Mouse (Mus musculus): ENCODE measurements around the gene Arl8b. TPM values are rescaled to one million over a fixed set of nuclear protein-coding genes. Genes with fewer than 3 reads are reported as not detected.

Gene Arl8b
- total and polyA plus RNA-seq, 3 experiments = 37.7 to 120 (median 75.2) TPM

GRCm38 (mm10) chr6:108852088-108852670 is 69.3 kb downstream of the Arl8b start:
- Histone ChIP-seq H3K9ac (ENCODE audit: control insufficient read depth, low read depth, low read length, poor library complexity, severe bottlenecking) (no peak overlapping the region), H3K9me3 (replicated peaks; ENCODE audit: insufficient read depth, low read length) (no peaks in the 10 kb centered on the region), H3K27me3 (ENCODE audit: control insufficient read depth in 1 of 2, insufficient read depth in 2 of 2, low read length in 2 of 2) (no peaks in the 10 kb centered on the region), H3K79me2 (ENCODE audit: control insufficient read depth, insufficient read depth, low read length, poor library complexity) (no peaks in the 10 kb centered on the region), H3K4me3 (ENCODE audit: control insufficient read depth in 1 of 2, insufficient read depth in 1 of 2, low read depth in 2 of 2, low read length in 2 of 2) (no peak overlapping the region), H3K27ac (ENCODE audit: control insufficient read depth, low read depth, low read length) (no peak overlapping the region), H3K36me3 (ENCODE audit: control insufficient read depth in 1 of 2, insufficient read depth in 2 of 2, low read length in 2 of 2) (peaks cover 0 to 9% of the 10 kb centered on the region in 2 experiments; a peak in 2 of 4 replicates), H3K4me1 (ENCODE audit: control insufficient read depth in 1 of 2, insufficient read depth in 2 of 2, low read length in 2 of 2) (no peaks in the 10 kb centered on the region)
- TF ChIP-seq POLR2AphosphoS5 (IDR thresholded peaks at IDR 0.05; ENCODE audit: borderline replicate concordance, low read depth, low read length) = no peak
- no peak for TF ChIP-seq KAT2A (conservative IDR thresholded peaks at IDR 0.05; ENCODE audit: low read depth, low read length)
- no peak for TF ChIP-seq MEF2A (IDR thresholded peaks at IDR 0.05; ENCODE audit: extremely low read depth, insufficient replicate concordance, low read depth, low read length, poor library complexity, severe bottlenecking)
- no peak for TF ChIP-seq ELF1 (IDR thresholded peaks at IDR 0.05; ENCODE audit: low read depth, low read length)
- TF ChIP-seq ZKSCAN1 (IDR thresholded peaks at IDR 0.05; ENCODE audit: low read depth, low read length) = no peak
- no peak for TF ChIP-seq UBTF (IDR thresholded peaks at IDR 0.05; ENCODE audit: borderline replicate concordance, insufficient read depth, low read depth, low read length)
- no peak for TF ChIP-seq MXI1 (IDR thresholded peaks at IDR 0.05; ENCODE audit: low read depth, low read length)
- no peak for TF ChIP-seq CTCF (IDR thresholded peaks at IDR 0.05 in 2 of 3, conservative IDR thresholded peaks at IDR 0.05 in 1 of 3; ENCODE audit: control insufficient read depth in 1 of 3, insufficient read depth in 1 of 3, low read depth in 2 of 3, low read length in 3 of 3, poor library complexity in 1 of 3, severe bottlenecking in 1 of 3)
- no peak for TF ChIP-seq E2F4 (IDR thresholded peaks at IDR 0.05; ENCODE audit: borderline replicate concordance, low read depth, low read length)
- TF ChIP-seq GATA1 (IDR thresholded peaks at IDR 0.05; ENCODE audit: low read depth, low read length) = no peak
- no peak for TF ChIP-seq MAFK (IDR thresholded peaks at IDR 0.05; ENCODE audit: borderline replicate concordance, low read depth, low read length)
- no peak for TF ChIP-seq BHLHE40 (IDR thresholded peaks at IDR 0.05; ENCODE audit: borderline replicate concordance, low read depth, low read length)
- no peak for TF ChIP-seq EP300 (IDR thresholded peaks at IDR 0.05; ENCODE audit: low read depth in 1 of 2, low read length in 2 of 2)
- TF ChIP-seq SIN3A (IDR thresholded peaks at IDR 0.05; ENCODE audit: low read length) = no peak
- no peak for DNase-seq (ENCODE audit: low read depth, low spot score)

DNA sequence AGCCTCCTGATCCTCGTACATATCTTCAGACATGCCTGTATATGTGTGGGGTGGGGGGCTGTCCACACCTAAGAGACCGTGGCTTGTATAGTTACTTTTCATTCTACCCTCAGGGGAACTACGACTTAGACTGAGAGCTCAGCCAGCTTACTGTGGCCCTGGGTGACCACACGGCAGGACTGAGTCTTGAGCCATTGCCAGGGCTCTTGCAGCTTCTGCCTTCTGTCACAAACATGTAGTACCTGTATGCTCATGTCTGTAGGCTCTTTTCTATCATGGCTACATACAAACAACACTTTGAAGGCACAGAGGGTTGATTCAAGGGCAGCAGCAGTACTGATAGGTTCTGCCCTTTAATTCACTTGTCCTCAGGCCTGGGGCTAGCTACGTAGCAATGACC is 70.1 kb downstream of the Arl8b start:
- Histone ChIP-seq H3K79me2 (ENCODE audit: control insufficient read depth, insufficient read depth, low read length, poor library complexity) (no peaks in the 10 kb centered on the region), H3K36me3 (ENCODE audit: control insufficient read depth in 1 of 2, insufficient read depth in 2 of 2, low read length in 2 of 2) (peaks cover 0 to 9% of the 10 kb centered on the region in 2 experiments; a peak in 2 of 4 replicates), H3K9me3 (replicated peaks; ENCODE audit: insufficient read depth, low read length) (no peaks in the 10 kb centered on the region), H3K27me3 (ENCODE audit: control insufficient read depth in 1 of 2, insufficient read depth in 2 of 2, low read length in 2 of 2) (no peaks in the 10 kb centered on the region), H3K4me1 (ENCODE audit: control insufficient read depth in 1 of 2, insufficient read depth in 2 of 2, low read length in 2 of 2) (no peaks in the 10 kb centered on the region), H3K4me3 (ENCODE audit: control insufficient read depth in 1 of 2, insufficient read depth in 1 of 2, low read depth in 2 of 2, low read length in 2 of 2) (no peak overlapping the region), H3K27ac (ENCODE audit: control insufficient read depth, low read depth, low read length) (no peak overlapping the region), H3K9ac (ENCODE audit: control insufficient read depth, low read depth, low read length, poor library complexity, severe bottlenecking) (no peak overlapping the region)
- TF ChIP-seq MAX (IDR thresholded peaks at IDR 0.05; ENCODE audit: low read length) (no peak), CHD1 (IDR thresholded peaks at IDR 0.05; ENCODE audit: low read depth, low read length) (no peak), KAT2A (conservative IDR thresholded peaks at IDR 0.05; ENCODE audit: low read depth, low read length) (no peak), MAFK (IDR thresholded peaks at IDR 0.05; ENCODE audit: borderline replicate concordance, low read depth, low read length) (no peak), UBTF (IDR thresholded peaks at IDR 0.05; ENCODE audit: borderline replicate concordance, insufficient read depth, low read depth, low read length) (no peak)
- no peak for DNase-seq (ENCODE audit: low read depth, low spot score)
